Mouse (Mus musculus): ENCODE measurements around the gene Gpm6b.

GRCm38 (mm10) chrX:166359927-166360440 lies 121.3 kb downstream of the Gpm6b start:
- TF ChIP-seq CTCF (IDR thresholded peaks at IDR 0.05) (no peak), EP300 (IDR thresholded peaks at IDR 0.05; ENCODE audit: insufficient read depth, low read depth, low read length) (no peak)
